Comparison of ENCODE assay signal across 8 mouse cellular contexts in the genomic region with DNA sequence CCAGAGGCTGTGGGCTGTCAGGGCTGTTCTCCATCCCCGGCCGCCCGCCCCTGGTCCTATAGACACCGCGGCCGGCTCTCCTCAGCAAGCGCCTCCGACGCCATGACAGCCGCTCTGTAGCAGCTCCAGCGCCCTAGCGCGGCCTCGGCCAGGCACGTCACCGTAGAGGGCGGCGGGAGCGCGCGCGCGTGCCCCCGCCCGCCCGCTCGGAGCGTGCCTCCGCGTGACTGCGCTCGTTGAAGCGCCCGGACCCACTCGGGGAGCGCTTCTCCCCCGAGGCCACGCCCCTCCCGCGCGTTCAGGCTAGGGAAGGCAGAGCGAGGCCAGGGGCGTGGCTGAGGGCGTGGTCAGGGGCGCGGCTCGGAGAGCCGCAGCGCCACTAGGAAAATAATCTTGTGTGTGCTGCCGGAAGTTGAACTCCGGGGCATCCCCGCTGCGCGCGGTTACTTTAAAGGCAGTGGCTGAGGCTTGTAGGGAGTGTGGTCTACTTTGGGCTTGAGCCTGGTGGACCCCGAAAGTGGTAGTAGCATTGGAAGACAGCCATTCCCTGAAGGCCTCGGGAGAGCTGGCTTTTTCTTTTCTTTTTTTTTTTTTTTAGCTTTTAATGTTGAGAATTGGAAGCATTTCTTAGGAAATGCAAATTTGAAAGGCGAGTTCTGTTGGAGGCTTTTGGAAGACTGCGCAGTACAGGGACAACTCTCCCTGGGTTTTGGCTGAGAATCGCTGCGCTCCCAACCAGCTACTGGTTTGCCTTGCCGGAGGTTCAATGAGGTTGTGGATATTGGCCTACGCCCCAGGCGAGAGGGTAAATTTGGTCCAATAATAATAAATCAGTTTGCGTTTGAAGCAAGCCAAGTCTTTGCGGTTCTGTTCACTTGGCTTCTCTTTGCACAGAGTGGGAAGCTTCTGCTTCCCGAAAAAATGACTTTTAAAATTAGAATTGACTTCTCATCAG. TPM values are rescaled to one million over a fixed set of nuclear protein-coding genes. Genes with fewer than 3 reads are reported as not detected.
A peak's percentile ranks its signal among the peaks of the same experiment; 100 is the strongest.
DNase-seq lines count a peak whose midpoint lies in the region; ATAC-seq lines count a peak whose summit lies in the region.

A gene (minus strand): TSS at position 162 of the 955 bp plus-strand sequence.

- H3K27me3 ChIP-seq in intestine, embryonic 14.5 days (replicated peaks; ENCODE audit: control insufficient read depth, insufficient read depth, low read length) = no peaks in the 10 kb centered on the region

- peak within 1 kb of the TSS; percentile 80 for H3K4me2 ChIP-seq in intestine, embryonic 14.5 days (ENCODE audit: low read length)

- H3K9ac ChIP-seq in intestine, embryonic 14.5 days (ENCODE audit: low read length) = peak within 1 kb of the TSS; percentile 78

- intact Hi-C loops in left cerebral cortex, postnatal 14 days (cut with DNase I) = no loop called here

- peak; percentile 98 to 99 for DNase-seq in adrenal gland, adult (ENCODE audit: inconsistent age in 2 of 2, low spot score in 1 of 2)
- DNase-seq in embryo, embryonic 10.5 days (ENCODE audit: low spot score) = peak; percentile 96
- DNase-seq in gastrocnemius, postnatal 25 days = peak; percentile 98
- peak; percentile 98 for DNase-seq in intestine, embryonic 14.5 days (ENCODE audit: low spot score)
- DNase-seq in left cerebral cortex, postnatal 14 days (ENCODE audit: low spot score in 2 of 2) = peak; percentile 97
- DNase-seq in mesoderm, embryonic 11.5 days (ENCODE audit: low read depth, low spot score) = peak; percentile 98
- peak; percentile 94 for DNase-seq in right cerebral cortex, postnatal 36 days (ENCODE audit: low spot score in 2 of 2)
- peak; percentile 95 for DNase-seq in yolk sac, embryonic 10.5 days (ENCODE audit: low spot score)

- WGBS in intestine, embryonic 14.5 days = 2% methylated on average over 67 of the region's 67 CpGs

- H3K4me1 ChIP-seq in intestine, embryonic 14.5 days (replicated peaks; ENCODE audit: control insufficient read depth, insufficient read depth, low read length) = 0 out of 2 replicates have a peak, but pooled peaks cover 4% of the 10 kb centered on the region

- peak within 1 kb of the TSS; percentile 90 for H3K27ac ChIP-seq in intestine, embryonic 14.5 days (ENCODE audit: low read depth)

- peak within 1 kb of the TSS; percentile 81 for H3K4me3 ChIP-seq in intestine, embryonic 14.5 days (ENCODE audit: low read depth, low read length)

- peak; percentile 98 for ATAC-seq in intestine, embryonic 14.5 days (replicated peaks; ENCODE audit: low FRiP score, low TSS enrichment, low read depth)

- H3K9me3 ChIP-seq in intestine, embryonic 14.5 days (ENCODE audit: control insufficient read depth, low read length) = no peaks in the 10 kb centered on the region

- no peaks in the 10 kb centered on the region for H3K36me3 ChIP-seq in intestine, embryonic 14.5 days (ENCODE audit: control insufficient read depth, insufficient read depth, low read length)

RNA-seq across cellular contexts. Expression of the gene that starts here (rescaled TPM):
- total RNA-seq in gastrocnemius, postnatal 25 days (2021) = 10 to 100 TPM; 14.8 to 15.2 TPM
- 8.5 and 11.0 TPM in 2 replicates for polyA plus RNA-seq in intestine, embryonic 14.5 days (2014; fragmentation: Nextera tagmentation; extraction: Ambion mirVana)
- total RNA-seq in left cerebral cortex, postnatal 14 days (2021) = 10 to 100 TPM; 32.9 to 36.2 TPM

Comparison
In these comparisons a context has a peak if more than half of its experiments do, and no peak if none do; other contexts are left out.
1. Peak in every context shown above with its lines: DNase-seq, ATAC-seq, H3K4me3 ChIP-seq and H3K27ac ChIP-seq.